Mouse (Mus musculus): ENCODE measurements around the gene Zfp963. TPM values are rescaled to one million over a fixed set of nuclear protein-coding genes. Genes with fewer than 3 reads are reported as not detected.
A peak's percentile ranks its signal among the peaks of the same experiment; 100 is the strongest.

Zfp963 gene
- polyA plus RNA-seq (2015; fragmentation: Nextera tagmentation; extraction: Ambion mirVana), result 5.8 and 6.3 TPM in 2 replicates

DNA sequence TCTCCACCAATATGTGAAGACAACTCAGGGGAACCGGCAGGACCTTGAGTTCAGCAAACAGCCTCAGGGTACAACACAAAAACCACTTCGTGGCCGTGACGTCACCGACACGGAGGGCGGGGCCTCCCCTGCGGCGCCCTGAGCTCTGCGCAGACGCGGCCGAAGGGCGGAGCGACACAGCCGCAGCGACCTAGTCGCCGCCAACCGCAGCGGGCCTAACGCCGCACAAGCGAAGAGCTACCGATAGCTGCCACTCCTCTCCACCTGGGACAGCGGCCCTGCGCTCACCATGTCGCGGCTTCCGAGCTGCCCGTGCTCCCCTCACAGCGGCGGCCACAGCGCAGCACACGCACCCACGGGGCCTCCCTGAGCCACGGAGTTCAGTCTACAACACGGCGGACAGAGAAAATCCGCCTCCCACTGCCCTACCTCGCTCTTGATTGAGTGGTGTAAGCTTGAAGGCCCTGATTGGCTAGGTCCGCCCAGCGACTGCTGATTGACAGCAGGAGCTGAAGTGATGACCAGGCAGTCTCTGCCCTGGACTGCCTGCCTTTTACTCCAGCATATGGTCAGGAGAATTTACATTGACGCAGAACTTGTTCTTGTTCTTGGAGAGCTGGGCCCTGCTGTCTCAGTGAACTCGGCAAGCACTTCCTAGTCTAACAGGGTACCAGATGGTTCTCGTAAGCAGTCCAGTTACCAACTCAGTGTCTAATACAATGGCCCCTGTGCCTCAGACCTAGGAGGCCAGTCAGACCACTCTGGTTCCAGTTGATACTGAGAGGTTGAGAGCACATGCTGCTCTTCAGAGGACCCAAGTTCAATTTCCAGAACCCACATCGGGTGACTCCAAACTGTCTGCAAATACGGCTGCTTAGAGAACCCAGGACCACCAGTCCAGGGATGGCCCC lies at the start of gene Zfp963:
Gene Zfp963, minus strand, starts transcription at position 427 of the 911 bp plus-strand sequence.
- WGBS, result 2% methylated on average over 48 of the region's 48 CpGs
- peak within 1 kb of the TSS; percentile 95 for H3K9ac ChIP-seq
- H3K27me3 ChIP-seq (replicated peaks), result no peaks in the 10 kb centered on the region
- no peaks in the 10 kb centered on the region for H3K9me3 ChIP-seq
- no peaks in the 10 kb centered on the region for H3K36me3 ChIP-seq
- peak within 1 kb of the TSS; percentile 47 for H3K4me2 ChIP-seq
- peak within 1 kb of the TSS; percentile 99 for H3K27ac ChIP-seq
- peak within 1 kb of the TSS; percentile 79 for H3K4me3 ChIP-seq (replicated peaks)
- peak; percentile 99 for ATAC-seq (ENCODE audit: insufficient read depth, low FRiP score, low read depth)
- no peaks in the 10 kb centered on the region for H3K4me1 ChIP-seq

DNA sequence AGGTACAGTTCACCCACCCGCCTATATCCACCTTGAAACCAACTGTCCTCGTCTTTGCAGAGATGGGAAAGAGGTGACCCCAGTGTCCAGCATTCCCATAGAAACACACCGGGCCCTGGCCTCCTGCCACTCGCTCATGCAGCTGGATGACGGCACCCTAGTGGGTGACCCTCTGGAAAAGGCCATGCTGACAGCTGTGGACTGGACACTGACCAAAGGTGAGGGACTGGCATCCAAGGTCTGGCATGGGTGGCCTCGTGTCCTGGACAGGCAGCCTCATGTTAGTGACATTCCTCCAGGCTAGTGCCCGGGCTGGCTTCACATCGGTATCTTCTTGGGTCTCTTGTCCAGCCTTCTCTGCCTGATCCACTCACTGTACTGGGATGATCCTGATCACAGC lies 49.5 kb upstream of the Zfp963 start:
- Histone ChIP-seq H3K27me3 (replicated peaks) (no peaks in the 10 kb centered on the region), H3K9ac (no peak overlapping the region), H3K27ac (no peak overlapping the region), H3K4me2 (no peak overlapping the region), H3K9me3 (no peaks in the 10 kb centered on the region), H3K4me3 (replicated peaks) (no peak overlapping the region), H3K36me3 (peaks cover 92% of the 10 kb centered on the region), H3K4me1 (no peaks in the 10 kb centered on the region)
- no peak for ATAC-seq (ENCODE audit: insufficient read depth, low FRiP score, low read depth)
- 89% methylated on average over 8 of the region's 8 CpGs for WGBS

- H3K4me3 ChIP-seq (replicated peaks), result no peak overlapping the region
- no peaks in the 10 kb centered on the region for H3K9me3 ChIP-seq
- H3K27me3 ChIP-seq (replicated peaks), result no peaks in the 10 kb centered on the region
- no peak for ATAC-seq (ENCODE audit: insufficient read depth, low FRiP score, low read depth)
- WGBS, result 96% methylated on average over 10 of the region's 10 CpGs
- no peak overlapping the region for H3K9ac ChIP-seq
- no peak overlapping the region for H3K27ac ChIP-seq
- H3K4me1 ChIP-seq, result 0 out of 2 replicates have a peak, but pooled peaks cover 5% of the 10 kb centered on the region
- no peak overlapping the region for H3K4me2 ChIP-seq
- H3K36me3 ChIP-seq, result peaks cover 79% of the 10 kb centered on the region
Measured at GRCm38 (mm10) chr8:69797661-69798060, 47.9 kb upstream of the Zfp963 start.

DNA sequence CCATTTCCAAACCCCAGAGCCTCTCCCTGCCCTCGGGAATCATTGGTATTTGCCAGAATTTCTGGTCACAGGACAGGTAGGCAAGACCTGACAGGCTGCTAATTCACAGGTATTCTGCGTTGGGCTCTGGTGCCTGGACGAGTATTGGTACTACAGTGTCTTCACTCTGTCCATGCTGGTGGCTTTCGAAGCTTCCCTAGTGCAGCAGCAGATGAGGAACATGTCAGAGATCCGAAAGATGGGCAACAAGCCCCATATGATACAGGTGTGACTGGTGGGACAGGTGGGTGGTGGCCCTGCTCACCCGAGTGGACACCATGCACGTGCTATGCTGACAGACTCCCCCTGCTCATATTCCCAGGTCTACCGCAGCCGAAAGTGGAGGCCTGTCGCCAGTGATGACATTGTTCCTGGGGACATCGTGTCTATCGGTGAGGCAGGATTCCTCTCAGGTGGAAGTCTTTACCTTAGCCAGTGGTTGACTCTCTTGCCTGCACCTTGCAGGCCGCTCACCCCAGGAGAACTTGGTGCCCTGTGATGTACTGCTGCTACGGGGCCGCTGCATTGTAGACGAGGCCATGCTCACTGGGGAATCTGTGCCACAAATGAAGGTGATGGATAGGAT lies 47.1 kb upstream of the Zfp963 start:
- Histone ChIP-seq H3K27me3 (replicated peaks) (no peaks in the 10 kb centered on the region), H3K4me1 (peaks cover 12% of the 10 kb centered on the region), H3K9me3 (no peaks in the 10 kb centered on the region), H3K9ac (no peak overlapping the region), H3K36me3 (peaks cover 71% of the 10 kb centered on the region), H3K4me2 (no peak overlapping the region), H3K4me3 (replicated peaks) (no peak overlapping the region), H3K27ac (no peak overlapping the region)
- WGBS, result 92% methylated on average over 16 of the region's 16 CpGs
- no peak for ATAC-seq (ENCODE audit: insufficient read depth, low FRiP score, low read depth)

GRCm38 (mm10) chr8:69794901-69795300 lies 45.1 kb upstream of the Zfp963 start:
- 95% methylated on average over 6 of the region's 6 CpGs for WGBS
- no peak overlapping the region for H3K27ac ChIP-seq

GRCm38 (mm10) chr8:69794096-69794495 lies 44.3 kb upstream of the Zfp963 start:
- H3K27me3 ChIP-seq (replicated peaks), result no peaks in the 10 kb centered on the region
- no peak overlapping the region for H3K4me2 ChIP-seq
- no peak overlapping the region for H3K27ac ChIP-seq
- ATAC-seq (ENCODE audit: insufficient read depth, low FRiP score, low read depth), result no peak
- WGBS, result 90% methylated on average over 3 of the region's 3 CpGs
- no peak overlapping the region for H3K9ac ChIP-seq
- peaks cover 16% of the 10 kb centered on the region for H3K4me1 ChIP-seq
- H3K4me3 ChIP-seq (replicated peaks), result no peak overlapping the region
- peaks cover 47% of the 10 kb centered on the region for H3K36me3 ChIP-seq
- no peaks in the 10 kb centered on the region for H3K9me3 ChIP-seq

More at GRCm38 (mm10) chr8:69794901-69795300, 45.1 kb upstream of the Zfp963 start:
- no peaks in the 10 kb centered on the region for H3K27me3 ChIP-seq (replicated peaks)
- no peak overlapping the region for H3K4me2 ChIP-seq
- no peak overlapping the region for H3K4me3 ChIP-seq (replicated peaks)
- H3K36me3 ChIP-seq, result peaks cover 55% of the 10 kb centered on the region
- no peak overlapping the region for H3K9ac ChIP-seq
- H3K4me1 ChIP-seq, result peaks cover 14% of the 10 kb centered on the region
- H3K9me3 ChIP-seq, result no peaks in the 10 kb centered on the region
- ATAC-seq (ENCODE audit: insufficient read depth, low FRiP score, low read depth), result no peak

DNA sequence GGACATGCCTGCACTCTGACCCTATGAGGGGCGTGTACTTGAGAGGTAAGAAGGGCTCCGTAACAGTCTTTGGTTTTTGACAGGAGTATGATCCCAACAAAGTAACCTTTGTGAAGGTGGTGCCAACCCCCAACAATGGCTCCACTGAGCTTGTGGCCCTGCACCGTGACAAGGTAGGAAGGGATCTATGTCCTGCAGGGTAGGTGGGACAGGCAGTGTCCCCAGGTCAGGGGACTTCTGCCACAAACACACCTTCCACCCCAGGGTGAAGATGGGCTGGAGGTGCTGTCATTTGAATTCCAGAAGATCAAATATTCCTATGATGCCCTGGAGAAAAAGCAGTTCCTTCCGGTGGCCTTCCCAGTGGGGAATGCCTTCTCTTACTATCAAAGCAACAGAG lies 43.9 kb upstream of the Zfp963 start:
- Histone ChIP-seq H3K27ac (no peak overlapping the region), H3K4me2 (no peak overlapping the region), H3K9ac (no peak overlapping the region), H3K27me3 (replicated peaks) (no peaks in the 10 kb centered on the region), H3K9me3 (no peaks in the 10 kb centered on the region), H3K4me1 (peaks cover 16% of the 10 kb centered on the region), H3K36me3 (peaks cover 44% of the 10 kb centered on the region), H3K4me3 (replicated peaks) (no peak overlapping the region)
- no peak for ATAC-seq (ENCODE audit: insufficient read depth, low FRiP score, low read depth)
- 89% methylated on average over 4 of the region's 4 CpGs for WGBS

GRCm38 (mm10) chr8:69791415-69792068 lies 41.8 kb upstream of the Zfp963 start:
- under 1% methylated on average over 47 of the region's 48 CpGs for WGBS
- Histone ChIP-seq H3K9ac (peak overlapping the region; percentile 83), H3K27me3 (replicated peaks) (no peaks in the 10 kb centered on the region), H3K9me3 (no peaks in the 10 kb centered on the region), H3K27ac (peak overlapping the region; percentile 89), H3K4me3 (replicated peaks) (peak overlapping the region; percentile 87), H3K4me1 (peaks cover 16% of the 10 kb centered on the region), H3K36me3 (peaks cover 22% of the 10 kb centered on the region), H3K4me2 (peak overlapping the region; percentile 64)
- ATAC-seq (ENCODE audit: insufficient read depth, low FRiP score, low read depth), result peak; percentile 50; the same call in 1 of the 2 replicates

DNA sequence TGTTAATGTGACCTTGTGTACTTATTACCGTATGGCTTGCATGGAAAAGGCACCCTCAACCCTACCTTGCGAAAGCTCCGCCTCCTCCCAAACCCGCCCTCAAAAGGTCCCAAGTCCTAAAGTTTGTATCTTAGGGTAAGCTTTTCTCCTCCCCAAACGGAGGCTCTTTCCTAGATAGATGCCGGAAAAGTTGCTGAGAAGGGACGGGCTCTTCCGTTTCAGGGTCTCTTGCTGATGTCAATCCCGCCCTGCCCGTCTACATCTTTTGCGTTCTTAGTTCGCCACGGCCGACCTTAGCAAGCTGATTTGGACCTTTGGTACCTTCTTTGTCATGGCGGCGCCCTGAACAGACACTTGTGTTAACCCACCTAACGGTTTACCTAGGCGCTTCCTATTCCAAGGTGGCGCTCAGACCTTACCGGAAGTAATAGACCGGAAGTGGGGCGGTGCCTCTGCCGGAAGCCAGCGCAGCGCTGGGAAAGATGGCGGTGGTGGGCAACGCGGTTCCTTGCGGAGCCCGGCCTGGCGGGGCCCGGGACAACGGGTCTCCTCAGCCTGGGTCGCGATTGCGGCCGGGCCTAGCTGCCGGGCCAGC lies 41.1 kb upstream of the Zfp963 start, which contains the start of the genes Atp13a1 and Zfp866:
Gene Atp13a1, plus strand, starts transcription at position 391 of the 595 bp plus-strand sequence.
Gene Zfp866, minus strand, starts transcription at position 406 of the 595 bp plus-strand sequence.
- H3K4me1 ChIP-seq, result peaks cover 16% of the 10 kb centered on the region
- H3K36me3 ChIP-seq, result peaks cover 17% of the 10 kb centered on the region
- no peaks in the 10 kb centered on the region for H3K27me3 ChIP-seq (replicated peaks)
- H3K9ac ChIP-seq, result peak within 1 kb of the TSS; percentile 83
- H3K27ac ChIP-seq, result peak within 1 kb of the TSS; percentile 89
- H3K4me3 ChIP-seq (replicated peaks), result peak within 1 kb of the TSS; percentile 87
- peak within 1 kb of the TSS; percentile 64 for H3K4me2 ChIP-seq
- WGBS, result under 1% methylated on average over 38 of the region's 38 CpGs
- H3K9me3 ChIP-seq, result no peaks in the 10 kb centered on the region
- ATAC-seq (ENCODE audit: insufficient read depth, low FRiP score, low read depth), result peak; percentile 93

DNA sequence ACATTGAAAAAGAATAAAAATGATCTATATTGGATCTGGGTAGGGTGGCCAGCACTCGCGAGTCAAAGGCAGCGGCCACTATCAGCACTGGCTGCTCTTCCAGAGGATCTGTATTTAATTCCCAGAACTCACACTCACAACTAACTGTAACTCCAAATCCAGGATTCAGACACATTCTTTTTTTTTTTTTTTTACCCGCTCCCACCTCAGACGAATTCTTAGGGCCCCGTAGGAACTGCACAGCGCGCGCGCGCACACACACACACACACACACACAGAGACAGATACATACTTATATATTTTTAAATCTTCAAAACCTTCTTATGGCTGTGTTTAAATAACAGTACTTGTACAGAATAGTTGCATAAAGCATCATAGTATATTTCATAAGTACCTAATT lies 40.6 kb upstream of the Zfp963 start:
- Histone ChIP-seq H3K9ac (peak overlapping the region; percentile 83; the same call in 1 of the 2 replicates), H3K4me3 (replicated peaks) (peak overlapping the region; percentile 87), H3K27ac (peak overlapping the region; percentile 89), H3K4me1 (peaks cover 16% of the 10 kb centered on the region), H3K9me3 (no peaks in the 10 kb centered on the region), H3K4me2 (peak overlapping the region; percentile 64), H3K27me3 (replicated peaks) (no peaks in the 10 kb centered on the region), H3K36me3 (peaks cover 12% of the 10 kb centered on the region)
- WGBS, result 28% methylated on average over 11 of the region's 11 CpGs
- no peak for ATAC-seq (ENCODE audit: insufficient read depth, low FRiP score, low read depth)

GRCm38 (mm10) chr8:69789731-69790130 lies 40.0 kb upstream of the Zfp963 start:
- WGBS, result 70% methylated on average over 5 of the region's 5 CpGs
- H3K4me2 ChIP-seq, result peak overlapping the region; percentile 64; the same call in 1 of the 2 replicates

More at GRCm38 (mm10) chr8:69789731-69790130, 40.0 kb upstream of the Zfp963 start:
- no peak overlapping the region for H3K27ac ChIP-seq
- H3K9me3 ChIP-seq, result no peaks in the 10 kb centered on the region
- no peak for ATAC-seq (ENCODE audit: insufficient read depth, low FRiP score, low read depth)
- H3K36me3 ChIP-seq, result peaks cover 7% of the 10 kb centered on the region
- H3K4me3 ChIP-seq (replicated peaks), result peak overlapping the region; percentile 87
- no peaks in the 10 kb centered on the region for H3K27me3 ChIP-seq (replicated peaks)
- peaks cover 16% of the 10 kb centered on the region for H3K4me1 ChIP-seq
- H3K9ac ChIP-seq, result no peak overlapping the region
